Mouse (Mus musculus): ENCODE data around the gene A730061H03Rik. TPM values are rescaled to one million over a fixed set of nuclear protein-coding genes. Genes with fewer than 3 reads are reported as not detected.

A730061H03Rik gene
- polyA plus RNA-seq, 1 experiment from 2014 or later = 4.7 TPM

- in situ Hi-C loops (cut with MboI; ENCODE audit: low pct_unique_long_range_greater_than_20kb) = loop anchor here (25.0 kb wide), 1 partner anchor 688 kb away; the partner anchor contains the start of genes Bcl2l2, Gm20521, Pabpn1 and Ppp1r3e
- ChIA-PET CTCF (interaction anchor here (1.1 to 1.2 kb wide), 2 partner anchors 13 to 78 kb away, joined by 3 to 5 read pairs; no protein-coding TSS in a partner anchor), POLR2A (no interaction called here)
- no peak for ATAC-seq
- TF ChIP-seq CTCF (IDR thresholded peaks at IDR 0.05) = no peak
- no peak for DNase-seq (ENCODE audit: low read depth, low spot score)
- no peaks in the 10 kb centered on the region for H3K27me3 ChIP-seq
These were observed 15.1 kb upstream of the A730061H03Rik start, which contains the start of gene Fitm1 for GRCm38 (mm10) chr14:55575302-55575701. Gene Fitm1, plus strand, starts transcription at chr14:55575617.

DNA sequence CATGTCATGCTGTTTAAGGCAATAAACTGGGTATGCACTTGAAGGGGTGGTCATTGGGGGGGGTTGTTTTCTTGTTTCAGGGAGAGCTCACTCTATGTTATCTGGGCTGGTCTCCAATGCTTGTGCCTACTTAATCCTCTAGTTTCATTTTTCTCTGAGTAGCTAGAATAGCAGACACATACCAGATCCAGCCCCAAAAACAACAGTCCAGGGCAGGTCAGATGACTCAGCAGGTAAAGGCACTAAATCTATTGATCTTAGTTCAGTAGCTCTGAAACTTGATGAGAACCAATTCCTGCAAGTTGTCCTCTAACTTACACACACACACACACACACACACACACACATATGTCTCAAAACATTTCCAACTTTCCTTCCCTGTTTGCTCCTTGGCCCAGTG, 11.6 kb upstream of the A730061H03Rik start:
- CTCF ChIA-PET = interaction anchor here (0.8 kb wide), 1 partner anchor 14 kb away, joined by 3 read pairs; no protein-coding TSS in a partner anchor
- in situ Hi-C loops (cut with MboI; ENCODE audit: low pct_unique_long_range_greater_than_20kb) = no loop called here
- TF ChIP-seq CTCF (IDR thresholded peaks at IDR 0.05) = no peak
- POLR2A ChIA-PET = interaction anchor here (0.8 to 1.5 kb wide), 2 partner anchors 10 to 18 kb away, joined by 3 read pairs; no protein-coding TSS in a partner anchor
- DNase-seq (ENCODE audit: low read depth, low spot score) = no peak
- no peaks in the 10 kb centered on the region for H3K27me3 ChIP-seq
- ATAC-seq = no peak

GRCm38 (mm10) chr14:55570588-55570987, 10.4 kb upstream of the A730061H03Rik start:
- no peaks in the 10 kb centered on the region for H3K27me3 ChIP-seq
- ATAC-seq (no peak), DNase-seq (ENCODE audit: low read depth, low spot score) (no peak)
- CTCF ChIA-PET = no interaction called here
- in situ Hi-C loops (cut with MboI; ENCODE audit: low pct_unique_long_range_greater_than_20kb) = no loop called here
- POLR2A ChIA-PET = no interaction called here
- TF ChIP-seq CTCF (IDR thresholded peaks at IDR 0.05) = no peak

- in situ Hi-C loops (cut with MboI; ENCODE audit: low pct_unique_long_range_greater_than_20kb) = no loop called here
- H3K27me3 ChIP-seq = no peaks in the 10 kb centered on the region
- CTCF ChIA-PET = no interaction called here
- DNase-seq (ENCODE audit: low read depth, low spot score) (no peak), ATAC-seq (no peak)
- TF ChIP-seq CTCF (IDR thresholded peaks at IDR 0.05) = no peak
- POLR2A ChIA-PET = no interaction called here
These were observed 7.3 kb upstream of the A730061H03Rik start for GRCm38 (mm10) chr14:55567496-55567895.

GRCm38 (mm10) chr14:55565748-55566147, 5.5 kb upstream of the A730061H03Rik start:
- CTCF ChIA-PET = interaction anchor here (0.8 to 3.2 kb wide), 3 partner anchors 10 to 19 kb away, joined by 3 to 11 read pairs (median 3); partner anchors contain the start of genes Emc9 and Psme1

GRCm38 (mm10) chr14:55563249-55563648, 3.0 kb upstream of the A730061H03Rik start:
- DNase-seq (ENCODE audit: low read depth, low spot score) = no peak
- in situ Hi-C loops (cut with MboI; ENCODE audit: low pct_unique_long_range_greater_than_20kb) = no loop called here
- ChIA-PET CTCF (interaction anchor here (1.8 to 3.2 kb wide), 2 partner anchors 12 to 15 kb away, joined by 5 to 11 read pairs; partner anchors contain the start of gene Psme1), POLR2A (interaction anchor here (1.8 kb wide), 1 partner anchor 46 kb away, joined by 3 read pairs; no protein-coding TSS in a partner anchor)
- no peaks in the 10 kb centered on the region for H3K27me3 ChIP-seq
- ATAC-seq = no peak
- TF ChIP-seq CTCF (IDR thresholded peaks at IDR 0.05) = no peak

More at GRCm38 (mm10) chr14:55565748-55566147, 5.5 kb upstream of the A730061H03Rik start:
- in situ Hi-C loops (cut with MboI; ENCODE audit: low pct_unique_long_range_greater_than_20kb) = no loop called here
- ATAC-seq = no peak
- POLR2A ChIA-PET = no interaction called here
- DNase-seq (ENCODE audit: low read depth, low spot score) = no peak
- no peak for TF ChIP-seq CTCF (IDR thresholded peaks at IDR 0.05)
- no peaks in the 10 kb centered on the region for H3K27me3 ChIP-seq

GRCm38 (mm10) chr14:55561860-55562259, 1.7 kb upstream of the A730061H03Rik start:
- CTCF ChIA-PET = interaction anchor here (1.8 kb wide), 1 partner anchor 13 kb away, joined by 5 read pairs; no protein-coding TSS in a partner anchor
- ATAC-seq (no peak), DNase-seq (ENCODE audit: low read depth, low spot score) (no peak)
- no peak for TF ChIP-seq CTCF (IDR thresholded peaks at IDR 0.05)
- H3K27me3 ChIP-seq = no peaks in the 10 kb centered on the region
- POLR2A ChIA-PET = interaction anchor here (0.9 to 2.8 kb wide), 4 partner anchors 10 to 33 kb away, joined by 3 to 19 read pairs (median 6); partner anchors contain the start of gene Psme1
- in situ Hi-C loops (cut with MboI; ENCODE audit: low pct_unique_long_range_greater_than_20kb) = no loop called here

DNA sequence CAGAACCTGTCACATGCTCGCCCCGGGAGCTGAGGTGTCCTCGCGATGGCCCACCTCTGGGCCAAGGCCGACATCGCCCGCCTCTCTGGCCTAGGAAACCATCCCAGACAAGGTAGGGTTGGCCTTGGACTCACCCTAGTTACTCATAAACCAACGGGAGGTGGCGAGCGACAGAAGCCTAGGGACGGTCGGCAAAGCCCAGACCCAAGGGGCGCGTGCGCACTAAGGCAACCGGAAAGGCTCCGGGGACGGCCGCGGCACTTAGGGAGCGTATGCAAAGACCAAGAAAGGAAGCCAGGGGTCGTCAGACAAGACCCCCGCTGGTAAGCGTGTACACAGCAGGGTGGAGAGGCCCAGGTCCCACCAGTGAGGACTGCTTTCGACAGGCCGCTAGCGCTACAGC, 406 bp downstream of the A730061H03Rik start, which contains the start of gene Dcaf11:
Gene Dcaf11 (plus strand): TSS at position 208 of the 403 bp plus-strand sequence.
- DNase-seq (ENCODE audit: low read depth, low spot score) (peak; percentile 83), ATAC-seq (peak; percentile 68)
- in situ Hi-C loops (cut with MboI; ENCODE audit: low pct_unique_long_range_greater_than_20kb) = loop anchor here (10.0 kb wide), 1 partner anchor 65 kb away; the partner anchor contains the start of gene Carmil3
- POLR2A ChIA-PET = interaction anchor here (0.5 to 2.8 kb wide), 8 partner anchors 15 to 986 kb away, joined by 3 to 19 read pairs (median 4); partner anchors contain the start of genes Psme1, Psme2 and Rnf31
- no peak for TF ChIP-seq CTCF (IDR thresholded peaks at IDR 0.05)
- no peaks in the 10 kb centered on the region for H3K27me3 ChIP-seq
- CTCF ChIA-PET = interaction anchor here (1.5 kb wide), 1 partner anchor 18 kb away, joined by 3 read pairs; no protein-coding TSS in a partner anchor

DNA sequence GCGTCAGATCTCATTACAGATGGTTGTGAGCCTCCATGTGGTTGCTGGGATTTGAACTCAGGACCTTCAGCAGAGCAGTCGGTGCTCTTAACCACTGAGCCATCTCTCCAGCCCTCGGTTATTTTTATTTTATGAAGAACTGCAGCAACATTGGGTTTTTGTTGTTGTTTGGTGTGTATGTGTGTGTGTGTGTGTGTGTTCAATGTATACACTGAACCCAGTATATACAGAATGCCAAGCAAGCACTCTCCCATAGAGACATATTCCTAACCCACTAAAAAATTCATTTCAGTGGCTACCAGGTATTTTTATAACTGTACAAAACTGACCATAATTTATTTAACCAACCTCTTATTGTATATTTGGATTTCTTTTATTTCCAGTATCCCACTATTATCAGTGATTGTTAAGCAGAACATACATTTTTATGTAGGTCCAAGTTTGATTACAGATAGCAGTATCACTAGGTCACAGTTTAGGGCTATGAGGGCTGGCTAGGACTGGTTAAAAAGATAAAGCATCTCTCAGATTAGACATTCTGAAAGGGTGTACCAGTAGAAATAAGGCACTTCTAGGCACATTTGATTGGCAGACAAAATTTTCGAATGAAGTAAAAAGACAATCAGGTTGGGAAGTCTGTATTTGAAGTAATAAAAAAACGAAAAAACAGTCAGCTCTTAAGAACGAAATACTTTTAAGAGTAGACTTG, 1.3 kb downstream of the A730061H03Rik start:
- ATAC-seq (no peak), DNase-seq (ENCODE audit: low read depth, low spot score) (no peak)
- H3K27me3 ChIP-seq = no peaks in the 10 kb centered on the region
- TF ChIP-seq CTCF (IDR thresholded peaks at IDR 0.05) = no peak
- in situ Hi-C loops (cut with MboI; ENCODE audit: low pct_unique_long_range_greater_than_20kb) = loop anchor here (10.0 kb wide), 1 partner anchor 64 kb away; the partner anchor contains the start of gene Carmil3
- CTCF ChIA-PET = interaction anchor here (0.8 to 1.1 kb wide), 2 partner anchors 62 to 80 kb away, joined by 3 to 4 read pairs; partner anchors contain the start of gene Dhrs4
- POLR2A ChIA-PET = interaction anchor here (0.5 to 1.9 kb wide), 3 partner anchors 44 to 985 kb away, joined by 3 to 5 read pairs (median 3); no protein-coding TSS in a partner anchor

- in situ Hi-C loops (cut with MboI; ENCODE audit: low pct_unique_long_range_greater_than_20kb) = loop anchor here (10.0 kb wide), 1 partner anchor 63 kb away; the partner anchor contains the start of gene Carmil3
- TF ChIP-seq CTCF (IDR thresholded peaks at IDR 0.05) = no peak
- no peaks in the 10 kb centered on the region for H3K27me3 ChIP-seq
- ATAC-seq (no peak), DNase-seq (ENCODE audit: low read depth, low spot score) (no peak)
- ChIA-PET POLR2A (interaction anchor here (1.1 to 1.5 kb wide), 3 partner anchors 17 to 79 kb away, joined by 3 to 5 read pairs (median 4); partner anchors contain the start of genes Dhrs4, Pck2 and Psme2), CTCF (interaction anchor here (0.8 to 4.3 kb wide), 7 partner anchors 16 to 114 kb away, joined by 3 to 30 read pairs (median 3); partner anchors contain the start of genes Dhrs4, Emc9 and Gmpr2)
These were observed 2.6 kb downstream of the A730061H03Rik start for GRCm38 (mm10) chr14:55557587-55557986.

Data from Patski (cell line).